Mouse (Mus musculus): Measurements from ENCODE around the gene Klhl2.

GRCm38 (mm10) chr8:64690306-64690705 is 159.5 kb downstream of the Klhl2 start:
- TF ChIP-seq EP300 (IDR thresholded peaks at IDR 0.05; ENCODE audit: low read length) (no peak), CTCF (conservative IDR thresholded peaks at IDR 0.05 in 1 of 2, IDR thresholded peaks at IDR 0.05 in 1 of 2; ENCODE audit: low read depth in 2 of 2, low read length in 2 of 2) (no peak), POLR2A (IDR thresholded peaks at IDR 0.05; ENCODE audit: low read depth, low read length) (no peak), UBTF (IDR thresholded peaks at IDR 0.05; ENCODE audit: low read depth, low read length) (no peak), MAX (IDR thresholded peaks at IDR 0.05; ENCODE audit: low read length) (no peak), MXI1 (IDR thresholded peaks at IDR 0.05; ENCODE audit: low read depth, low read length) (no peak), HCFC1 (IDR thresholded peaks at IDR 0.05; ENCODE audit: low read depth, low read length) (no peak), TBP (conservative IDR thresholded peaks at IDR 0.05; ENCODE audit: low read depth, low read length) (no peak), USF1 (IDR thresholded peaks at IDR 0.05; ENCODE audit: low read depth, low read length) (no peak), ELF1 (IDR thresholded peaks at IDR 0.05; ENCODE audit: low read depth, low read length) (no peak), CHD2 (IDR thresholded peaks at IDR 0.05; ENCODE audit: low read length) (no peak), NRF1 (IDR thresholded peaks at IDR 0.05; ENCODE audit: low read depth, low read length) (no peak)

All from CH12.LX (cell line).